Mouse (Mus musculus): ENCODE measurements around the gene Kcnq1. TPM values are rescaled to one million over a fixed set of nuclear protein-coding genes. Genes with fewer than 3 reads are reported as not detected.
A peak's percentile ranks its signal among the peaks of the same experiment; 100 is the strongest.

The Kcnq1 gene
- polyA plus RNA-seq, 1 experiment from 2014 or later: 0.87 TPM

- Histone ChIP-seq H3K4me2 (replicated peaks) (no peak overlapping the region), H3K36me3 (no peaks in the 10 kb centered on the region), H3K4me1 (no peaks in the 10 kb centered on the region), H3K4me3 (no peak overlapping the region), H3K9me3 (no peaks in the 10 kb centered on the region), H3K9ac (no peak overlapping the region), H3K27me3 (no peaks in the 10 kb centered on the region), H3K27ac (no peak overlapping the region)
- no peak for ATAC-seq (ENCODE audit: low FRiP score, low read depth)
- WGBS: 90% methylated on average over 3 of the region's 3 CpGs
These were observed 84.0 kb downstream of the Kcnq1 start for GRCm38 (mm10) chr7:143189965-143190722.

DNA sequence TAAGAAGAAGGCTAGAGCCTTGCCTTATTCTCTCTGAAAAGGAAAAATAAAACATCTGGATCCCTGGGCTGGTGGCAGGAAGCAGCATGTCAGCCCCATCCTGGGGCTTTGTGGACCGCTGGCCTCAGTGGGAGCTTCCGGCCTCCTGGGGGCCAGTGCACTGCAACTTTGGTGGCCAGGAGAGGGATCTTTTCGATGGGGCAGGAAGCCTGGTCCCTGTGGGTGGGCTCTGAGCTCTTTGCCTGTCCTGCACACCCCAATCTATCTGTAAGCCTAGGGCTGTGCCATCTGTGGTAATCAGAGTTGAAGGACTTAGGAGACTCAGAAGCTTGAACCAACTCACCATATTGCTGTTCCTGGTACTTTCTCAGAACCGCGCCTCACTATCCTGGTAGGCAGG is 84.7 kb downstream of the Kcnq1 start:
- 81% methylated on average over 5 of the region's 5 CpGs for WGBS

DNA sequence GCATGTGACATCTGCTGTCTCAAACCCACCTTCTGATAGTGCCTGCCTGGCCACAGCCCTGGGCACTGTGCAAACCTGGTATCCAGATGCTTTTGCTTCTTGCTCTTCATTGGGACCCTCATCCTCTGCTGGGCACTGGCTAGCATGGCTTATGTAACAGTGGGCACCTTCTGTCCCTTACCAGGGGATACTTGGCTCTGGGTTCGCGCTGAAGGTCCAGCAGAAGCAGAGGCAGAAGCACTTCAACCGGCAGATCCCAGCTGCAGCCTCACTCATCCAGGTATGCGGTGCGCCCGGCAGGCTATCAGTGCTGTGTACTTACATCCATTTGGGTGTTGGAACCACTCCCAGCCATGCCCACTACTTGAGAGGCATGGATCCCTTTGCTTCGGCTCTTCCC is 86.2 kb downstream of the Kcnq1 start:
- Histone ChIP-seq H3K27me3 (no peaks in the 10 kb centered on the region), H3K4me2 (replicated peaks) (no peak overlapping the region), H3K4me1 (no peaks in the 10 kb centered on the region), H3K9ac (no peak overlapping the region), H3K27ac (no peak overlapping the region), H3K9me3 (no peaks in the 10 kb centered on the region), H3K4me3 (no peak overlapping the region), H3K36me3 (no peaks in the 10 kb centered on the region)
- 91% methylated on average over 7 of the region's 7 CpGs for WGBS
- ATAC-seq (ENCODE audit: low FRiP score, low read depth): no peak

More for the DNA sequence above, 84.7 kb downstream of the Kcnq1 start:
- H3K9ac ChIP-seq: no peak overlapping the region
- H3K36me3 ChIP-seq: no peaks in the 10 kb centered on the region
- no peak overlapping the region for H3K4me3 ChIP-seq
- no peak overlapping the region for H3K27ac ChIP-seq
- no peaks in the 10 kb centered on the region for H3K4me1 ChIP-seq
- no peaks in the 10 kb centered on the region for H3K27me3 ChIP-seq
- ATAC-seq (ENCODE audit: low FRiP score, low read depth): no peak
- no peaks in the 10 kb centered on the region for H3K9me3 ChIP-seq
- no peak overlapping the region for H3K4me2 ChIP-seq (replicated peaks)

DNA sequence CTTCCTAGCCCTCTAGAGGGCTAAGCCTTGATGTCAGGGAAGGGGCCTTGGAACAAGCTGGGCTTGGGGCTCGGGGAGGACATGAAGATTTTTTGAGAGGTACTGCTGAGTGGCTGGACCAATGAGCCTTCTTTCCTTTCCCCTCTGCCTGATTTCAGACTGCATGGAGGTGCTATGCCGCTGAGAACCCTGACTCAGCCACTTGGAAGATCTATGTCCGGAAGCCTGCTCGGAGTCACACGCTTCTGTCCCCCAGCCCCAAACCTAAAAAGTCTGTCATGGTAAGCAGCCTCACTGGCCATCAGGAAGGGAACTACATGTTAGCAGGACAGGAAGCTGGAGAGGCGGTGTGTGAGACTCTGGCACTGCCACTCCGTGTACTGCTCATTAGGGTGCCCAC is 87.9 kb downstream of the Kcnq1 start:
- Histone ChIP-seq H3K27ac (no peak overlapping the region), H3K9ac (no peak overlapping the region), H3K27me3 (no peaks in the 10 kb centered on the region), H3K4me1 (no peaks in the 10 kb centered on the region), H3K9me3 (no peaks in the 10 kb centered on the region), H3K4me3 (no peak overlapping the region), H3K4me2 (replicated peaks) (no peak overlapping the region), H3K36me3 (no peaks in the 10 kb centered on the region)
- WGBS: 92% methylated on average over 7 of the region's 7 CpGs
- no peak for ATAC-seq (ENCODE audit: low FRiP score, low read depth)

DNA sequence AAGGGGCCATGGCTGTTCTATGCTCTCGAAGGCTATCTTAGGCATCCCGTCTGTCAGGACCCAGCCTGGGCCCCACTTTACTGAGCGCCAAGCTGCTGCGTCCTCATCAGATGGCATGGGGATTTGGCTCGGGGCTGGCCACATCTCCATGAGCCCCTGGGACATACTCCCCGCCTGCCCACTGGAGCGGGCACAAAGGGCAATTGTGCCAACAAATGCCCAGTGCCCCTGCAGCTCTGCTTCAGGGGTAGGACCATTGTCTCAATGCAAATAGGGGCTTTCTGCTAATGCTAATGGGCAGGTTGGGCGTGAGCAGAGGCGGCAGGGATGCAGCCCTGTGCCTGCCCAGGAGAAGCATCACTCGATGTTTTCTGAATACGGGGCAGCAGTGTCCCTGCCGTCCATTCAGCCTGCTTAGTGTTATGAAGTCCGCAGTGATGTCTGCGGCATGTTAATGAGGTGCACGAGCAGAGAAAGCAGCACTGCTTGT is 91.8 kb downstream of the Kcnq1 start:
- H3K36me3 ChIP-seq: no peaks in the 10 kb centered on the region

GRCm38 (mm10) chr7:143198443-143198842 is 92.3 kb downstream of the Kcnq1 start:
- WGBS: 47% methylated on average over 7 of the region's 7 CpGs
- ATAC-seq (ENCODE audit: low FRiP score, low read depth): no peak
- Histone ChIP-seq H3K4me2 (replicated peaks) (no peak overlapping the region), H3K36me3 (no peaks in the 10 kb centered on the region), H3K4me3 (no peak overlapping the region), H3K4me1 (no peaks in the 10 kb centered on the region), H3K27ac (no peak overlapping the region), H3K9me3 (no peaks in the 10 kb centered on the region), H3K27me3 (no peaks in the 10 kb centered on the region), H3K9ac (no peak overlapping the region)

More for the DNA sequence above, 91.8 kb downstream of the Kcnq1 start:
- H3K9ac ChIP-seq: no peak overlapping the region
- no peak overlapping the region for H3K27ac ChIP-seq
- H3K4me3 ChIP-seq: no peak overlapping the region
- no peaks in the 10 kb centered on the region for H3K27me3 ChIP-seq
- H3K4me1 ChIP-seq: no peaks in the 10 kb centered on the region
- H3K4me2 ChIP-seq (replicated peaks): no peak overlapping the region
- 60% methylated on average over 15 of the region's 15 CpGs for WGBS
- ATAC-seq (ENCODE audit: low FRiP score, low read depth): no peak
- no peaks in the 10 kb centered on the region for H3K9me3 ChIP-seq

DNA sequence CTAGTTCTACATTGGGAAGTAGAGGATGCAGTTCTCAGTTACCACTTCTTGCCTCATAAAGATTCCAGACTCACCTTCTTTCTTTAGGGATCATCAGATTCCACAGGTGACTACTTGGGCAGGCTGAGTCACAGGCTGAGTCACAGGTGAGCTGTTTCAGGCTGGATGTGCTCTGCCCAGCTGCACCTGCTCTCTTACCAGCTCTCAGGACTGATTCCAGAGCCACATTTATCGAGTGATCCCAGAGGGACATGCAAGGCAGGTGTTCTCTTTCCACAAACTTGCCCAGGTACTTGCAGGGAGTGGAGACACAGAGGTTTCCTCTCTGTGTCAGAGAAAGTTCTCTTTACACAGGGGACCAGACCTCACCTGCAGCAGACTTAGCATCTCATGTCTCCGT is 95.1 kb downstream of the Kcnq1 start:
- ATAC-seq (ENCODE audit: low FRiP score, low read depth): no peak
- no peaks in the 10 kb centered on the region for H3K9me3 ChIP-seq
- H3K9ac ChIP-seq: no peak overlapping the region
- 74% methylated on average over 2 of the region's 2 CpGs for WGBS
- H3K4me3 ChIP-seq: no peak overlapping the region
- H3K27ac ChIP-seq: no peak overlapping the region
- H3K4me2 ChIP-seq (replicated peaks): no peak overlapping the region
- H3K27me3 ChIP-seq: no peaks in the 10 kb centered on the region
- no peaks in the 10 kb centered on the region for H3K36me3 ChIP-seq
- no peaks in the 10 kb centered on the region for H3K4me1 ChIP-seq

DNA sequence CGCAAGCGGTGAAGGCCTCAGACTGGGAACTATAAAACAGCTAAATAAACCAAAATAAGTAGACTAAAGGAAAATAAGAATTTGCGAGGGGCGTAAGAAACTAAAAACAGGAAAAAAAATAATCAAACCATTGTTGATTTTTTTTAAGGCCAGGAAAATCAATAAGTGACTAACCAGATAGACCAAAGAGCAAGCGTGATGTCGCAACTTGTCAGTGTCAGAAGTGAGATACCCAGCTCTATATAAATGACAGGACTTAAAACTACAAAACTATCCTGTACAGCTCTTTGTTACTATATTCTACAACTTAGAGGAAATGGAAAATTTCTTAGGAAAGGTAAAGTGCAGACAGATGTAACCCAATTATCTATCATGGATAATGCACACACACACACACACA is 97.7 kb downstream of the Kcnq1 start:
- 85% methylated on average over 6 of the region's 6 CpGs for WGBS
- no peak overlapping the region for H3K9ac ChIP-seq
- ATAC-seq (ENCODE audit: low FRiP score, low read depth): no peak
- H3K9me3 ChIP-seq: no peaks in the 10 kb centered on the region
- no peaks in the 10 kb centered on the region for H3K36me3 ChIP-seq
- H3K4me2 ChIP-seq (replicated peaks): no peak overlapping the region
- H3K27me3 ChIP-seq: no peaks in the 10 kb centered on the region
- H3K27ac ChIP-seq: no peak overlapping the region
- H3K4me1 ChIP-seq: no peaks in the 10 kb centered on the region
- H3K4me3 ChIP-seq: no peak overlapping the region

GRCm38 (mm10) chr7:143207044-143207443 is 100.9 kb downstream of the Kcnq1 start:
- 59% methylated on average over 4 of the region's 4 CpGs for WGBS
- H3K4me3 ChIP-seq: no peak overlapping the region
- ATAC-seq (ENCODE audit: low FRiP score, low read depth): no peak
- H3K9me3 ChIP-seq: no peaks in the 10 kb centered on the region
- no peak overlapping the region for H3K27ac ChIP-seq
- no peak overlapping the region for H3K4me2 ChIP-seq (replicated peaks)
- no peaks in the 10 kb centered on the region for H3K27me3 ChIP-seq
- 0 out of 2 replicates have a peak, but pooled peaks cover 2% of the 10 kb centered on the region for H3K4me1 ChIP-seq
- no peak overlapping the region for H3K9ac ChIP-seq
- no peaks in the 10 kb centered on the region for H3K36me3 ChIP-seq

GRCm38 (mm10) chr7:143210796-143211195 is 104.6 kb downstream of the Kcnq1 start:
- H3K36me3 ChIP-seq: no peaks in the 10 kb centered on the region
- no peak for ATAC-seq (ENCODE audit: low FRiP score, low read depth)
- WGBS: 80% methylated on average over 4 of the region's 4 CpGs
- no peaks in the 10 kb centered on the region for H3K27me3 ChIP-seq
- H3K4me1 ChIP-seq: 0 out of 2 replicates have a peak, but pooled peaks cover 2% of the 10 kb centered on the region
- no peak overlapping the region for H3K4me2 ChIP-seq (replicated peaks)
- H3K4me3 ChIP-seq: no peak overlapping the region
- no peak overlapping the region for H3K9ac ChIP-seq
- no peak overlapping the region for H3K27ac ChIP-seq
- H3K9me3 ChIP-seq: no peaks in the 10 kb centered on the region

DNA sequence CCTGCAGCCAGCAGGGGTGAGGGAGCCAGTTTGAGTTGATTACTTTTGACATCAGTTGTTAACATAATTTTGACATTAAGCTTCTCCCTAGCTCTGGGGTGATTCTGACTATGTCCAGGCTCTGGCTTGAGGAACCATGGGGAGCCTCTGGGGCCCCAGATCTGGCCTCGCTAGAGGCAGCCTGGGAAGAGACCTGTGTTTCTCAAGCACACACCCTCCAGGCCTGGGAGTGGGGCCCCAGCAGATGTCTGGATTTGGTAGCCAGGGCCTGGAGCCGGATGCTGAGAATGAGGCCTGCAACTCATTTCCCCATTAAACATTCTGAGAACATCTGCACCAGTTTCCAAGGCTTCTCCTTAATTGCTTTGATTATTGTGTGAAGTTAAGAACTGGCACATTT is 145.0 kb downstream of the Kcnq1 start:
- Histone ChIP-seq H3K36me3 (peaks cover 27% of the 10 kb centered on the region), H3K4me3 (no peak overlapping the region), H3K4me1 (peaks cover 11% of the 10 kb centered on the region), H3K27me3 (no peaks in the 10 kb centered on the region), H3K4me2 (replicated peaks) (no peak overlapping the region), H3K9ac (no peak overlapping the region), H3K27ac (no peak overlapping the region), H3K9me3 (peaks cover 28% of the 10 kb centered on the region)
- ATAC-seq (ENCODE audit: low FRiP score, low read depth): no peak
- 42% methylated on average over 2 of the region's 2 CpGs for WGBS

DNA sequence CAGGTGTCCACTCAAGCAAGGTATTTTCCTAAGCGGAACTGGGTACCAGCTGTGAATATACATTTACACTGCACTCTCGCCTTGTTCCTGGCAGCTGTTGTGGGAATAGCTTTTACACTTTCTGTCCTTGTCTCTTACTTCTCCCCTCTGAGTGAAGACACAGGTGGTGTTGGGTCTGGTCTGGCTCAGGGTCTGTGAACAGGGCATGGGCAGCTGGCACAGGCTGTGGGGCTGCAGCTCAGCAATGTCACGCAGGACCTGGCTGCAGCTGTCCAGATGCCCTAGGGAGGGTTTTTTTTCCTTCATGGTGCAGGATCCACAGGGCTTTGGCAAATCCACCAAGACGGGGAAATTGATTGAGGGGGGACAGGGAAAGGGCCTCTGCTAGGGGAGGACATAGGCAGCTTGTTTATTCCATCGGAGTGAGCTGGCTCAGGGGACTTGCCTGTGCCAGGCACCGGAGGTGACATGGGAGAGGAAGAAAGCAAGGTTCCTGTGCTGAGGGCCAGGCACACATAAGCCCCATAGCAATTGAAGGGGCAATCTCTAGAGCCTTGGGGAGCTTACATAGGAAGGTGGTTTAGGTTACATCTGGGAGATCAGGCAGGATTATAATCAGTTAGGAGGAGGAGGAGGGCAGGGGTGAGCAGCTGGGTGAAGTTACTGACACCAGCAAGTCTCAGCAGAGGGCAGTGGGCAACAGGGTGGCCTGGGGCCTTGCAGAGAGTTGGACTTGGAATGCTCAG is 147.1 kb downstream of the Kcnq1 start:
- H3K4me1 ChIP-seq: peaks cover 11% of the 10 kb centered on the region
- peaks cover 28% of the 10 kb centered on the region for H3K9me3 ChIP-seq
- 56% methylated on average over 6 of the region's 6 CpGs for WGBS
- no peak overlapping the region for H3K9ac ChIP-seq
- H3K4me2 ChIP-seq (replicated peaks): no peak overlapping the region
- peaks cover 27% of the 10 kb centered on the region for H3K36me3 ChIP-seq
- no peak overlapping the region for H3K4me3 ChIP-seq
- peak; percentile 90 for ATAC-seq (ENCODE audit: low FRiP score, low read depth)
- H3K27ac ChIP-seq: peak overlapping the region; percentile 53; the same call in 1 of the 2 replicates
- H3K27me3 ChIP-seq: no peaks in the 10 kb centered on the region

All from limb, embryonic 13.5 days (tissue).